Mouse (Mus musculus) forebrain, embryonic 16.5 days (tissue): ENCODE data around the gene Rhou. TPM values are rescaled to one million over a fixed set of nuclear protein-coding genes. Genes with fewer than 3 reads are reported as not detected.

Source experiments
- ATAC-seq: fragments of 200-750 bp; cut with Nextera tagmentation; 2 replicates; pipeline ENCODE4 v1.8.0; 2017; ENCODE audit warnings: mild to moderate bottlenecking, moderate library complexity
- H3K27ac ChIP-seq: fragments of 300-500 bp; sonication (generic); 2 replicates; pipeline ENCODE4 v1.5.1; 2014; ENCODE audit warnings: low read length, control low read depth
- H3K27me3 ChIP-seq: fragments of 300-500 bp; sonication (generic); replicated peaks from 2 replicates; pipeline ENCODE4 v1.6.1; 2014; ENCODE audit warnings: low read length; ENCODE audit not compliant: control insufficient read depth, insufficient read depth
- H3K36me3 ChIP-seq: fragments of 300-500 bp; sonication (generic); 2 replicates; pipeline ENCODE4 v1.6.1; 2014; ENCODE audit not compliant: control insufficient read depth, insufficient read depth
- H3K4me1 ChIP-seq: fragments of 300-500 bp; sonication (generic); replicated peaks from 2 replicates; pipeline ENCODE4 v1.6.1; 2014; ENCODE audit warnings: low read length; ENCODE audit not compliant: control insufficient read depth, insufficient read depth
- H3K4me2 ChIP-seq: fragments of 300-500 bp; sonication (generic); 2 replicates; pipeline ENCODE4 v1.6.1; 2014; ENCODE audit warnings: mild to moderate bottlenecking, low read length, control low read depth
- H3K4me3 ChIP-seq: fragments of 300-500 bp; sonication (generic); replicated peaks from 2 replicates; pipeline ENCODE4 v1.5.1; 2014; ENCODE audit warnings: mild to moderate bottlenecking, low read length, control low read depth
- H3K9ac ChIP-seq: fragments of 300-500 bp; sonication (generic); replicated peaks from 2 replicates; pipeline ENCODE4 v1.6.1; 2014; ENCODE audit warnings: low read depth, low read length, control low read depth
- H3K9me3 ChIP-seq: fragments of 300-500 bp; sonication (generic); 2 replicates; pipeline ENCODE4 v1.6.1; 2016; ENCODE audit warnings: low read length; ENCODE audit not compliant: control insufficient read depth
- WGBS: fragments of 180-500 bp; shearing (Covaris S2); extraction: QIAGEN DNeasy Blood & Tissue Kit; methylation state at CpG from one replicate; pipeline ENCODE4 v1.1.7; 2014; 5-methylcytosine and 5-hydroxymethylcytosine counted together
- polyA plus RNA-seq: library from polyadenylated mRNA; unstranded; fragments of >200 nt; fragmentation: Nextera tagmentation; extraction: Ambion mirVana; gene quantifications from 2 replicates; pipeline ENCODE4 v1.2.1, GENCODE M21; 2015

The Rhou gene
- polyA plus RNA-seq, 1 experiment from 2014 or later = 9.5 TPM

GRCm38 (mm10) chr8:123645229-123645628 is 8.5 kb upstream of the Rhou start:
- Histone ChIP-seq H3K27me3 (0 out of 2 replicates have a peak, but pooled peaks cover 4% of the 10 kb centered on the region), H3K4me2 (no peak overlapping the region), H3K9ac (no peak overlapping the region), H3K27ac (no peak overlapping the region), H3K4me3 (no peak overlapping the region), H3K4me1 (peaks cover 6% of the 10 kb centered on the region; the same call in 1 of the 2 replicates), H3K36me3 (no peaks in the 10 kb centered on the region), H3K9me3 (no peaks in the 10 kb centered on the region)
- no peak for ATAC-seq
- 72% methylated on average over 9 of the region's 9 CpGs for WGBS

GRCm38 (mm10) chr8:123648245-123649170 is 5.2 kb upstream of the Rhou start:
- Histone ChIP-seq H3K4me2 (no peak overlapping the region), H3K9ac (no peak overlapping the region), H3K36me3 (no peaks in the 10 kb centered on the region), H3K4me1 (peaks cover 8% of the 10 kb centered on the region), H3K27me3 (no peaks in the 10 kb centered on the region), H3K9me3 (no peaks in the 10 kb centered on the region), H3K27ac (no peak overlapping the region), H3K4me3 (no peak overlapping the region)
- WGBS = 79% methylated on average over 17 of the region's 17 CpGs
- ATAC-seq = no peak

DNA sequence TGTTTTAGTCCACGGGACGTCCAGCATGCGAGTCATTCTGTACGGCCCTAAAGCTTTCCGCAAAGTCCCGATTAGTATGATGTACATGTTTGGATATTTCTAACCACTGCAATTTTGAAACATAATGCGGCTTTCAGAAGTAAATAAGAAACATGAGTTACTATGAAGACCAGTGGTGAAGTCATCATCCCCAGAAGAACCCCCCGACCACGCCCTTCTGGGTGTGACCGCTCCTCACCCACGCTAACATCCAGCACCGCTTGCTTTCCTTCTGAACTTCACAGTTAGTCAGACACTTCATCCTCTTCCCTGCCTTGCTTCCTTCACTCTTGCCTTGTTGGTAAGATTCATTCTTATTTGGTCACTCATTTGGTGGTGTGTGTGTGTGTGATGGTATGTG is 4.2 kb upstream of the Rhou start:
- no peak overlapping the region for H3K27ac ChIP-seq
- H3K4me2 ChIP-seq = no peak overlapping the region
- H3K4me1 ChIP-seq = peaks cover 4% of the 10 kb centered on the region; the same call in 1 of the 2 replicates
- WGBS = 92% methylated on average over 12 of the region's 12 CpGs
- ATAC-seq = no peak
- H3K27me3 ChIP-seq = no peaks in the 10 kb centered on the region
- H3K9me3 ChIP-seq = no peaks in the 10 kb centered on the region
- H3K9ac ChIP-seq = no peak overlapping the region
- H3K4me3 ChIP-seq = no peak overlapping the region
- no peaks in the 10 kb centered on the region for H3K36me3 ChIP-seq

- no peak overlapping the region for H3K9ac ChIP-seq
- no peaks in the 10 kb centered on the region for H3K27me3 ChIP-seq
- no peaks in the 10 kb centered on the region for H3K36me3 ChIP-seq
- H3K27ac ChIP-seq = no peak overlapping the region
- peaks cover 15% of the 10 kb centered on the region for H3K4me1 ChIP-seq
- H3K4me3 ChIP-seq = no peak overlapping the region
- H3K4me2 ChIP-seq = no peak overlapping the region
- H3K9me3 ChIP-seq = no peaks in the 10 kb centered on the region
- no peak for ATAC-seq
- 90% methylated on average over 5 of the region's 5 CpGs for WGBS
Observed at GRCm38 (mm10) chr8:123651390-123652098, 2.2 kb upstream of the Rhou start.

DNA sequence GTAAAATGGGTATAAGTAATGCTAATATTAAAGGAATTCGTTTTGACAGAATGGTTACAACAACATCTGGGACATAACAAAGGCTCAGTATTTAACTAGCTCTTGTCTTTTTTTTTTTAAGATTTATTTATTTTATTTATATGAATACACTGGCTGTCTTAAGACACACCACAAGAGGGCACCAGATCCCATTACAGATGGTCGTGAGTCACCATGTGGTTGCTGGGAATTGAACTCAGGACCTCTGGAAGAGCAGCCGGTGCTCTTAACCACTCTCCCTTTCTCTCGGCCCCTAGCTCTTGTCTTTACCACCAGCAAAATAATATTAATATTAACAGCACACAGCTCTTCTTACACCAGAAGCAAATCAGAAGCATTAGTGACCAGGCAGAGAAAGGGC is 1.1 kb upstream of the Rhou start:
- ATAC-seq = no peak
- Histone ChIP-seq H3K27me3 (no peaks in the 10 kb centered on the region), H3K4me1 (peaks cover 15% of the 10 kb centered on the region), H3K4me3 (no peak overlapping the region), H3K36me3 (no peaks in the 10 kb centered on the region), H3K27ac (no peak overlapping the region), H3K9me3 (no peaks in the 10 kb centered on the region), H3K4me2 (no peak overlapping the region), H3K9ac (no peak overlapping the region)
- WGBS = 64% methylated on average over 4 of the region's 4 CpGs

DNA sequence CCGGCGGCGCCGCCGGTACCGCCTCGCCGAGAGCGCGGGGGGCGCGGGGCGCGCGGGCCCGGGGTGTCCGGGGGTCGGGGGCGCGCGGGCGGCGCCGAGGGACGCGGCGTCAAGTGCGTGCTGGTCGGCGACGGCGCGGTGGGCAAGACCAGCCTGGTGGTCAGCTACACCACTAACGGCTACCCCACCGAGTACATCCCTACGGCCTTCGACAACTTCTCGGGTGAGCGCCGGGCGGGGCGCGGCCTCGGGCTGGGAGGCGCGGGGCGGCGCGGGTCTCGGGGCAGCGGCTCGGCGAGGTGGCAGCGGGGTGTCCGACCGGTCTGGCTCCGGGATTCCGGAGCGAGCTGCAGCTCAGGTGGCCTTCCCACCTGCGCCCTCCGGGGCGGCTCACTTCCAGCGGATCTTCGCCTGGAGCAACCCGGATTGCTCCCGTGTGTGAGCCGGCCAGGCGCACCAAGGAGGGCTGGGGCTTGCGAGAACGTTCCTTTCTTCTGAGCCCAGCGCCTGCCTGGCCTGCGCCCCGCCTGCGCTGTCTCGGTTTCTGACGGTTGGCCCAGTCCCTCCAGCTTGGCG is 353 bp downstream of the Rhou start:
- 0 out of 2 replicates have a peak, but pooled peaks cover 5% of the 10 kb centered on the region for H3K36me3 ChIP-seq
- peak overlapping the region; percentile 86 for H3K4me3 ChIP-seq
- under 1% methylated on average over 63 of the region's 77 CpGs for WGBS
- peak overlapping the region; percentile 94 for H3K9ac ChIP-seq
- H3K4me2 ChIP-seq = peak overlapping the region; percentile 61
- no peaks in the 10 kb centered on the region for H3K27me3 ChIP-seq
- H3K9me3 ChIP-seq = no peaks in the 10 kb centered on the region
- peak; percentile 81 for ATAC-seq
- peaks cover 15% of the 10 kb centered on the region for H3K4me1 ChIP-seq
- H3K27ac ChIP-seq = peak overlapping the region; percentile 90

GRCm38 (mm10) chr8:123654763-123655162 is 1.0 kb downstream of the Rhou start:
- WGBS = 20% methylated on average over 5 of the region's 5 CpGs
- peaks cover 15% of the 10 kb centered on the region for H3K4me1 ChIP-seq
- H3K36me3 ChIP-seq = 0 out of 2 replicates have a peak, but pooled peaks cover 5% of the 10 kb centered on the region
- H3K4me3 ChIP-seq = peak overlapping the region; percentile 86
- no peak for ATAC-seq
- H3K27me3 ChIP-seq = no peaks in the 10 kb centered on the region
- no peak overlapping the region for H3K27ac ChIP-seq
- H3K4me2 ChIP-seq = peak overlapping the region; percentile 61
- peak overlapping the region; percentile 35; the same call in 1 of the 2 replicates for H3K9ac ChIP-seq
- no peaks in the 10 kb centered on the region for H3K9me3 ChIP-seq

DNA sequence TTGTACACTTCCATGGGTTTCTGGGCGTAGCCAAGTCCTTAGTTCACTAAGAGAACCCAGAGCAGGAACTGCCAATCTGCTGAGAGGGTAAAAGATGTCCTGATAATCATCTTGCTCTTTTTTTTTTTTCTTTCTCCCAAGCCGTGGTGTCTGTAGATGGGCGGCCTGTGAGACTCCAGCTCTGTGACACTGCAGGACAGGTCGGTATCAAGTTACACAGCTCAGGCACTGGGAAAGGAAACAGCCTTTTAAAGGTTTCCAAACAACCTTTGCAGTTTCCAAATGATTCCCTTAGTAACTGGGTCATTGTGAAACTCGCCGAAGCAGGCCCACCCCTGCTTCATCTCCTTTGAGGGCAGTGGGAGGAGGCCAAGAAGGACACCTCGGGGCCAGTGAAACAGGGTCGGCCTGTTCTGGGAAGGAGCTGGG is 1.6 kb downstream of the Rhou start:
- no peak for ATAC-seq

GRCm38 (mm10) chr8:123657826-123658225 is 4.1 kb downstream of the Rhou start:
- 89% methylated on average over 8 of the region's 8 CpGs for WGBS
- ATAC-seq = no peak
- Histone ChIP-seq H3K4me1 (peaks cover 15% of the 10 kb centered on the region), H3K4me3 (no peak overlapping the region), H3K27me3 (no peaks in the 10 kb centered on the region), H3K9me3 (no peaks in the 10 kb centered on the region), H3K4me2 (no peak overlapping the region), H3K36me3 (peaks cover 9% of the 10 kb centered on the region; the same call in 1 of the 2 replicates), H3K27ac (no peak overlapping the region), H3K9ac (no peak overlapping the region)

More for the DNA sequence above, 1.6 kb downstream of the Rhou start:
- peaks cover 15% of the 10 kb centered on the region for H3K4me1 ChIP-seq
- H3K9ac ChIP-seq = 0 out of 2 replicates have a peak overlapping the region, but pooled peaks have one; percentile 35
- H3K36me3 ChIP-seq = 0 out of 2 replicates have a peak, but pooled peaks cover 5% of the 10 kb centered on the region
- H3K27ac ChIP-seq = no peak overlapping the region
- H3K27me3 ChIP-seq = no peaks in the 10 kb centered on the region
- H3K9me3 ChIP-seq = no peaks in the 10 kb centered on the region
- WGBS = 13% methylated on average over 8 of the region's 8 CpGs
- peak overlapping the region; percentile 61 for H3K4me2 ChIP-seq
- peak overlapping the region; percentile 86 for H3K4me3 ChIP-seq
